Mouse (Mus musculus) c-Kit-positive CD71-positive TER-119-positive erythroid progenitor cells, embryonic 14.5 days (primary cell): ENCODE results near the gene Dlg2.

Source experiments
- DNase-seq: peaks from one replicate; pipeline ENCODE4 v3.0.0-alpha.2; 2013; ENCODE audit warnings: low spot score

Gene Dlg2

GRCm38 (mm10) chr7:91778673-91779072 lies 1302.2 kb downstream of the Dlg2 start:
- no peak for DNase-seq

GRCm38 (mm10) chr7:91784617-91785016 lies 1308.1 kb downstream of the Dlg2 start:
- no peak for DNase-seq

GRCm38 (mm10) chr7:91785445-91785844 lies 1309.0 kb downstream of the Dlg2 start:
- DNase-seq = no peak

- DNase-seq = no peak
Measured at GRCm38 (mm10) chr7:91785871-91786270, 1309.4 kb downstream of the Dlg2 start.

- no peak for DNase-seq
Measured at GRCm38 (mm10) chr7:91790949-91791564, 1314.6 kb downstream of the Dlg2 start.

DNA sequence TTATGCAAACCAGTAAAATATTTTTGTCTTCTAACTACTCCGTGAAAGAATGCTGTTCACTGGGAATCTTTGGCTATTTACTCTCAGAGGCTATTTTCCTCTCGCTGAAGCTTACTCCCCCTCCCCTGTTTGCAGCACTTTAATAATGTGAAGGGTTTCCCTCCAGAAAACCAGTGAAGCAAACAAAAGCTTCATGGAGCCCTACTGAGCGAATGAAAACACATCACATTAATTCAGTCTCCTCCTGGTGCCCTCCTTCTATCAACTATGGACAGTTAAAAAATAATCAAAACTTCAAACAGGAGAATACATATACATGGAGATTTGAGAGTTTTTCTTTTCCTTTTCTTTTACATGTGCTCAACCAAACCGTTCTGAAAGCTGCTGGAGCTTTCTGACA lies 1330.2 kb downstream of the Dlg2 start:
- no peak for DNase-seq

- no peak for DNase-seq
Measured at GRCm38 (mm10) chr7:91810774-91811173, 1334.3 kb downstream of the Dlg2 start.

- DNase-seq = no peak
Measured at GRCm38 (mm10) chr7:91818004-91818403, 1341.5 kb downstream of the Dlg2 start.

- no peak for DNase-seq
Measured at GRCm38 (mm10) chr7:91832207-91832606, 1355.7 kb downstream of the Dlg2 start.

- no peak for DNase-seq
Measured at GRCm38 (mm10) chr7:91845723-91846122, 1369.3 kb downstream of the Dlg2 start.

GRCm38 (mm10) chr7:91849364-91849763 lies 1372.9 kb downstream of the Dlg2 start:
- no peak for DNase-seq

GRCm38 (mm10) chr7:91853653-91854052 lies 1377.2 kb downstream of the Dlg2 start:
- DNase-seq = no peak

DNA sequence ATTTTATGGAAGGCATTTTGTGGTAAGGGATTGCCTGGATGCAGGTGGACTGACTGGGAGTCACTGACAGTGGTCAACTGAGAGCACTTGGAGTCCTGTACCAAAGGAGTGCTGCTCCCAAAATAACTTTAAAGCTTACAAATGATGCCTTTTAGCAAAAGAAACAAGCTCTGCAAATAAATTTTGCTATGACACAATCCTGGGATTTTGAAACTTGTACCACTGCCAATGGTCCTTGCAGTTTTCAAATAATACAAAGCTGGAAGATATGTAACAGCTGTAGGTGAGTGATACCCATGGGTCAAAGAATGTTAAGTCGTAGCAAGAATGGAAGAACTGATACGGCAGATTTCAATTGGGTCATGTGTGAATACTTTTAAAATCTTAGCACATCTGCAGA lies 1380.5 kb downstream of the Dlg2 start:
- no peak for DNase-seq

DNA sequence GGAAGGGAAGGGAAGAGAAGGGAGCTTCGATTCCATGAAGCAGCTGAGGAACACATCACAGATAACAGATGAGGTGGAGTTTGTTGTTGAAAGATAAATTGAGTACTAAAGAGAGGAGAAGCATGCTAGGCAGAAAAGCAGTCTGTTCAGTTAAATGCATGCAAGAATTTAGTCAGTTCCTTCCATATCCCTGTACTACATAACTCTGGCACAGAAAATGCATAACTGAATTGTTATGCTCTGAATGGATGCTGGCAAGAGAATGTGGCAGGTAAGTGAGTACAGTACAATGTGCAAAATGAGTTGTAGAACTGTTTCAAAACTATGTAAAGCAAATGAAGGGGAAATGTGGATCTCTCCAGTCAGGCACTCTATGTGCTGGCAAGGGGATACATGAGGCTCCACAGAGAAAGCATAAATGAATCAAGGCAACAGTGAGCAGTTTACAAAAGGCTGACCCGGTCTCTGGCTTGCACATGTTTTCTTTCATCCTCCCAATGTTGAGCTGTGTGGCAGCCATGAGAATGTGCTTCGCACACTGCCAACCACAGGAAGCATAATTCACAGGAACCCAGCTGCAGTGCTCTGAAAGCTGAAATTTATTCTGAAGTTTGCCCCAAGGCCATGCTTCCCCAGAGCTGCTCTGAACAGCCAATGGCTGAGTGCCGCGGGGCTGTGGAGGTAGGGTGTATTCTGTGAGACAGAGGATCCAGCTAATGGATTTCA lies 1386.5 kb downstream of the Dlg2 start:
- no peak for DNase-seq

- DNase-seq = no peak
Measured at GRCm38 (mm10) chr7:91868919-91869318, 1392.4 kb downstream of the Dlg2 start.

- DNase-seq = no peak
Measured at GRCm38 (mm10) chr7:91876831-91877230, 1400.4 kb downstream of the Dlg2 start.

- DNase-seq = no peak
Measured at GRCm38 (mm10) chr7:91877804-91878203, 1401.3 kb downstream of the Dlg2 start.

GRCm38 (mm10) chr7:91886336-91886735 lies 1409.9 kb downstream of the Dlg2 start:
- DNase-seq = no peak

DNA sequence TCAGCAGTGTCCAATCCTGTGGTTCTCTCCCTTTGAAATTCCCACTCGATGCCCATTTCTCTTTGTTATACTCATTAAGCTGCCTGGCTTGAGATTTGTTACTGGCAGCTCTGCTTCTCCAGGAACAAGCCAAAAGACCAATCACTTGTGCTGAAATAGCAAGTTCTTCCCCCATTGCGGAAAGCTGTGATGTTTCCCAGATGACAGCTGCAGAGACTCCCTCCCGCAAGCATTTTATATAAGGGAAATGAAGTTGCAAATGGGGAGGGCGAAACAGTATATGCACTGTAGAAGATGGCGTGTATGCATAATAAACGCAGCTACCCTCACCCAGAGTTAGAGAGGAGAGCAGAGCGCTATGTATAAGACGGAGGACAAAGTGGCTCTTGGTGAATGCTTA lies 1417.5 kb downstream of the Dlg2 start:
- DNase-seq = no peak

DNA sequence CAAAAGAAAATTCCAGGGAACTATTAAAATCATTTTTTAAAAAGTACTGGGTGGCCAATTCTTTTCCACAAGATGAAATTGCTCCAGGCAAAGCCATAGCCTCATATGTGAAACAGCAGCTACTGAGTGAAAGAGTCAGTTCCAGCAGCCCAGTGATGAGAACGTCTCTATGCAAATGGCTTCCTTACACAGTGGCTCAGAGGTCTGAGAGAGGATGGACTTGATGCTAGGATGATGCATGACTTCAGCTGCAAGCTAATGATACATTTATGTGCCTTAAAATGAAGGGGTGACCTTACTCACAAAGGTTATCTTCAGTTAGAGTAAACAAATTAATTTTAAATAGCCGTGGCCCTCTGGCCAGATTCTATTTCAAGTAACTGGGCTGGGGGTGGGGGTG lies 1420.5 kb downstream of the Dlg2 start:
- DNase-seq = no peak

DNA sequence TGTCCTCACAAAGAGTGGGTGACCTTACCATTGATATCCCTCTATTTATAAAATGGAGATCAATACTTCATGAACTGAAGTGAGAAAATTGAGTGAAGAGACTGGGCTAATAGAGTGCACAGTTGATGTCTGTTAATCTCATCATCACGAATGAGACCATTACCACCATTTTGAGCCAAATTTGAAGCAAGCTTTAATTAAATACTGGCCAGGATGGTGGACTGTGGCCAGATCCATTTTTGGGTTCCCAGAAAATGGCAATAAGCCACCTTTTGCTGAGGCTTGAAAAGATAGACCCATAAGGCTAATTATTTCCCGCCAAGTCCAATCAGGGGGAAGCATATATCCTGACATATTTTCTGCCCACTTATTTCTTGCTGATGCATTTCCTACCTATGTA lies 1421.0 kb downstream of the Dlg2 start:
- no peak for DNase-seq

DNA sequence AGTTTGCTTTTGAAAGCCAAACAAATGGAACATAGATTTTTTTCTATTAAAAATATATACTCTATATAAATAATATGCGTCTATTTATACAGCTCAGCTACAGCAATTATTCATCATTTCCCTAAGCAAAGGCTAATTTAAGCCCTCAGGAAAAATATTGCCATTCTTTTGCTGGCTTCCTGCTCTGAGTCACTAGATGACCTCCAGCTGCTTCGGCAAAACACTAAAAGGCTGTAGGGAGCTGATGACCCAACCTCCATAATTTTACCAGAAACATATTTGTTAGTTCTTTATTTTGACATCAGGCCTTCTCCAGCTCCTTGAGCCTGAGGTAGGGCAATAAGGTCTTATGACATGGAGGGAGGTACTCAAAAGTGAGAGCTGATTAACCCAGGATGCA lies 1426.0 kb downstream of the Dlg2 start:
- no peak for DNase-seq

- DNase-seq = no peak
Measured at GRCm38 (mm10) chr7:91916809-91917208, 1440.3 kb downstream of the Dlg2 start.

- DNase-seq = no peak
Measured at GRCm38 (mm10) chr7:91919099-91919498, 1442.6 kb downstream of the Dlg2 start.
